Mouse (Mus musculus) heart, embryonic 13.5 days (tissue): Measurements from ENCODE around the gene Ccdc146. TPM values are rescaled to one million over a fixed set of nuclear protein-coding genes. Genes with fewer than 3 reads are reported as not detected.

ENCODE experiments used
- ATAC-seq: fragments of 200-750 bp; cut with Nextera tagmentation; 2 replicates; pipeline ENCODE4 v1.8.0; 2017; ENCODE audit warnings: moderate TSS enrichment; ENCODE audit not compliant: insufficient number of reproducible peaks, low FRiP score, low TSS enrichment; ENCODE audit errors: extremely low read depth
- H3K27ac ChIP-seq: fragments of 300-500 bp; sonication (generic); replicated peaks from 2 replicates; pipeline ENCODE4 v1.5.1; 2015; ENCODE audit warnings: moderate library complexity, mild to moderate bottlenecking, inconsistent platforms
- H3K27me3 ChIP-seq: fragments of 300-500 bp; sonication (generic); replicated peaks from 2 replicates; pipeline ENCODE4 v1.6.1; 2015; ENCODE audit warnings: mild to moderate bottlenecking, inconsistent platforms
- H3K36me3 ChIP-seq: fragments of 300-500 bp; sonication (generic); 2 replicates; pipeline ENCODE4 v1.6.1; 2015; ENCODE audit warnings: mild to moderate bottlenecking, inconsistent platforms
- H3K4me1 ChIP-seq: fragments of 300-500 bp; sonication (generic); 2 replicates; pipeline ENCODE4 v1.6.1; 2015; ENCODE audit warnings: inconsistent platforms
- H3K4me2 ChIP-seq: fragments of 300-500 bp; sonication (generic); 2 replicates; pipeline ENCODE4 v1.6.1; 2015; ENCODE audit warnings: inconsistent platforms, mild to moderate bottlenecking, moderate library complexity
- H3K4me3 ChIP-seq: fragments of 300-500 bp; sonication (generic); 2 replicates; pipeline ENCODE4 v1.5.1; 2015; ENCODE audit warnings: moderate library complexity, mild to moderate bottlenecking, inconsistent platforms
- H3K9ac ChIP-seq: fragments of 300-500 bp; sonication (generic); 2 replicates; pipeline ENCODE4 v1.6.1; 2015; ENCODE audit warnings: inconsistent platforms, mild to moderate bottlenecking, moderate library complexity
- H3K9me3 ChIP-seq: fragments of 300-500 bp; sonication (generic); 2 replicates; pipeline ENCODE4 v1.6.1; 2016; ENCODE audit warnings: inconsistent platforms
- WGBS: fragments of 180-500 bp; shearing (Covaris S2); methylation state at CpG from one replicate; pipeline ENCODE4 v1.1.7; 2015; ENCODE audit warnings: mixed read lengths; 5-methylcytosine and 5-hydroxymethylcytosine counted together
- polyA plus RNA-seq: library from polyadenylated mRNA; unstranded; fragments of >200 nt; fragmentation: Nextera tagmentation; extraction: Ambion mirVana; gene quantifications from 2 replicates; pipeline ENCODE4 v1.2.1, GENCODE M21; 2015

The Ccdc146 gene
- polyA plus RNA-seq, result 1.6 and 2.2 TPM in 2 replicates

GRCm38 (mm10) chr5:21424614-21425602, at the start of gene Ccdc146, which contains the start of gene Fam185a:
Gene Ccdc146 (minus strand): TSS chr5:21424677.
Gene Fam185a (plus strand): TSS chr5:21424958.
- H3K36me3 ChIP-seq, result no peaks in the 10 kb centered on the region
- no peaks in the 10 kb centered on the region for H3K9me3 ChIP-seq
- H3K4me1 ChIP-seq, result peaks cover 18% of the 10 kb centered on the region
- under 1% methylated on average over 68 of the region's 68 CpGs for WGBS
- peak; percentile 99 for ATAC-seq
- H3K27me3 ChIP-seq, result no peaks in the 10 kb centered on the region; the same call in 1 of the 2 replicates
- peak within 1 kb of the TSS; percentile 92 for H3K4me2 ChIP-seq
- peak within 1 kb of the TSS; percentile 64 for H3K27ac ChIP-seq
- peak within 1 kb of the TSS; percentile 93 for H3K4me3 ChIP-seq
- peak within 1 kb of the TSS; percentile 92 for H3K9ac ChIP-seq

- Histone ChIP-seq H3K27me3 (no peaks in the 10 kb centered on the region), H3K4me2 (no peak overlapping the region), H3K9ac (no peak overlapping the region), H3K27ac (no peak overlapping the region), H3K36me3 (0 out of 2 replicates have a peak, but pooled peaks cover 8% of the 10 kb centered on the region), H3K9me3 (no peaks in the 10 kb centered on the region), H3K4me3 (no peak overlapping the region), H3K4me1 (no peaks in the 10 kb centered on the region)
- ATAC-seq, result no peak
- WGBS, result 88% methylated on average over 12 of the region's 12 CpGs
Observed at GRCm38 (mm10) chr5:21468100-21468499, 43.6 kb upstream of the Ccdc146 start.

- Histone ChIP-seq H3K4me2 (no peak overlapping the region), H3K9me3 (no peaks in the 10 kb centered on the region), H3K27me3 (no peaks in the 10 kb centered on the region), H3K9ac (no peak overlapping the region), H3K4me3 (no peak overlapping the region), H3K4me1 (no peaks in the 10 kb centered on the region), H3K27ac (no peak overlapping the region), H3K36me3 (0 out of 2 replicates have a peak, but pooled peaks cover 8% of the 10 kb centered on the region)
- ATAC-seq, result no peak
- WGBS, result 75% methylated on average over 7 of the region's 7 CpGs
Observed at GRCm38 (mm10) chr5:21467387-21467786, 42.9 kb upstream of the Ccdc146 start.

- H3K4me2 ChIP-seq, result no peak overlapping the region
- no peaks in the 10 kb centered on the region for H3K9me3 ChIP-seq
- no peak overlapping the region for H3K4me3 ChIP-seq
- peaks cover 23% of the 10 kb centered on the region for H3K4me1 ChIP-seq
- H3K36me3 ChIP-seq, result peaks cover 6% of the 10 kb centered on the region; the same call in 1 of the 2 replicates
- H3K9ac ChIP-seq, result no peak overlapping the region
- ATAC-seq, result no peak
- no peaks in the 10 kb centered on the region for H3K27me3 ChIP-seq
- 47% methylated on average over 8 of the region's 8 CpGs for WGBS
- H3K27ac ChIP-seq, result peak overlapping the region; percentile 13
Observed at GRCm38 (mm10) chr5:21440833-21441530, 16.5 kb upstream of the Ccdc146 start.

DNA sequence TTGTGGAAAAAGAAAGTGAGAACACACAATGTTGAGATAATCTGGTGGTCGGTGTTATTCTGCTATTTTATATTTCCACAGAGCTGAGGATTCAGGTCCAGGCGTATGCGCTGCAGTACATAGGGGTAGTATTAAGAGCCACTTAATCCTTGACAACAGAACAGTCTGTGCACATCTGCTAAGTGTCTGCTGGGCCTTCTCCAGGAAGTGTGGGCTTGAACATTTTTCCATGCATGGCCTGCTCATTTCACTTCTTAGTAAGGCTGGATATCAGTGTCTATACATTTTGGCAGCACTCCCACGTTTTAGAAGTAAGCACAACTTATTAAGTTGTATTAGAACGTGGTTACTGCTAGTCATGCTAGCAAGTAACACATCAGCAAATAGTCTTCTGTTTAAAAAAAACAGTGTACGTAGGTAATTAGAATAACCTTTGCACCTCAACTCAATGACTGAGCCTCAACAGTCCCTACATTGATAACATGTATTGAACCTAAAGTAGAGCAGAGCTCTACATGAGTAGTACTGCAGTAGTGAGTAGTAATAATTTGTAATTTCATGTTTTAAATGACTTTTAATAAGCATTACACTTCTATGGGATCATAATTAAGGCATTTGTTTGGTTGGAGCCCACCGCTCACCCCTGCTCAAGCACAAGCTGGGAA, 15.1 kb upstream of the Ccdc146 start:
- Histone ChIP-seq H3K27ac (no peak overlapping the region), H3K4me3 (no peak overlapping the region), H3K9me3 (no peaks in the 10 kb centered on the region), H3K4me2 (no peak overlapping the region), H3K36me3 (peaks cover 10% of the 10 kb centered on the region), H3K27me3 (no peaks in the 10 kb centered on the region), H3K9ac (no peak overlapping the region), H3K4me1 (peaks cover 23% of the 10 kb centered on the region)
- WGBS, result 77% methylated on average over 7 of the region's 7 CpGs
- no peak for ATAC-seq

GRCm38 (mm10) chr5:21438428-21438827, 14.0 kb upstream of the Ccdc146 start:
- Histone ChIP-seq H3K4me2 (no peak overlapping the region), H3K4me1 (peaks cover 23% of the 10 kb centered on the region), H3K27ac (no peak overlapping the region), H3K27me3 (no peaks in the 10 kb centered on the region), H3K9me3 (no peaks in the 10 kb centered on the region), H3K4me3 (no peak overlapping the region), H3K36me3 (peaks cover 10% of the 10 kb centered on the region), H3K9ac (no peak overlapping the region)
- ATAC-seq, result no peak
- WGBS, result 89% methylated on average over 9 of the region's 9 CpGs

- no peak overlapping the region for H3K4me3 ChIP-seq
- H3K9ac ChIP-seq, result no peak overlapping the region
- ATAC-seq, result no peak
- peaks cover 6% of the 10 kb centered on the region; the same call in 1 of the 2 replicates for H3K36me3 ChIP-seq
- no peak overlapping the region for H3K4me2 ChIP-seq
- H3K9me3 ChIP-seq, result no peaks in the 10 kb centered on the region
- H3K27ac ChIP-seq, result no peak overlapping the region
- WGBS, result 64% methylated on average over 8 of the region's 8 CpGs
- H3K4me1 ChIP-seq, result peaks cover 17% of the 10 kb centered on the region
- H3K27me3 ChIP-seq, result no peaks in the 10 kb centered on the region
Observed at GRCm38 (mm10) chr5:21436471-21436975, 12.0 kb upstream of the Ccdc146 start.

- Histone ChIP-seq H3K27me3 (no peaks in the 10 kb centered on the region), H3K36me3 (peaks cover 4% of the 10 kb centered on the region; the same call in 1 of the 2 replicates), H3K4me2 (no peak overlapping the region), H3K4me3 (no peak overlapping the region), H3K4me1 (no peaks in the 10 kb centered on the region), H3K9me3 (no peaks in the 10 kb centered on the region), H3K27ac (no peak overlapping the region), H3K9ac (no peak overlapping the region)
- 69% methylated on average over 11 of the region's 11 CpGs for WGBS
- ATAC-seq, result no peak
Observed at GRCm38 (mm10) chr5:21434148-21434929, 9.9 kb upstream of the Ccdc146 start.

GRCm38 (mm10) chr5:21426666-21427065, 2.2 kb upstream of the Ccdc146 start:
- peak overlapping the region; percentile 92 for H3K4me2 ChIP-seq
- H3K4me3 ChIP-seq, result no peak overlapping the region; the same call in 1 of the 2 replicates
- no peak for ATAC-seq
- no peaks in the 10 kb centered on the region; the same call in 1 of the 2 replicates for H3K27me3 ChIP-seq
- H3K9ac ChIP-seq, result no peak overlapping the region
- H3K9me3 ChIP-seq, result no peaks in the 10 kb centered on the region
- H3K36me3 ChIP-seq, result no peaks in the 10 kb centered on the region
- whole genome bisulfite sequencing, result 92% methylated on average over 6 of the region's 6 CpGs
- H3K4me1 ChIP-seq, result peaks cover 18% of the 10 kb centered on the region
- no peak overlapping the region for H3K27ac ChIP-seq

DNA sequence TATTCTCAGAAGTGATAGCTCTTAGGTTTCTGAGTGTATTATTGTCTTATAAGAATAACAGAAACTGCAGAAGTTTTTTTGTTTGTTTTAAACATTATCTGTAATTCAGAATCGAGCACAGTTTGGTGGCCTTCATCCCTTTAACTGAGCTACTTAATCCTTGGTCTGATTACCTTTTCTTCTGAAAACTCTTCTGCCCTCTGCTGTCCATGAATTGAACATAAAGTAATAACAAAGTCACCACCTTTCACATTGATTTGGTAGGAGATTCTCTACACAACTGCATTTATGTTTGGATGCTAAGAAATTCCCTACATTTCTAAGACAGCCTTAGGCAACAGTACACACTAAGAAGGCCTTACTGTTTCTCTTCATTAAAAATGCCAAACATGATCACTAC, 3.9 kb downstream of the Ccdc146 start:
- Histone ChIP-seq H3K4me3 (no peak overlapping the region), H3K9ac (no peak overlapping the region), H3K27ac (no peak overlapping the region), H3K4me1 (peaks cover 3% of the 10 kb centered on the region), H3K9me3 (no peaks in the 10 kb centered on the region), H3K4me2 (no peak overlapping the region), H3K27me3 (no peaks in the 10 kb centered on the region; the same call in 1 of the 2 replicates), H3K36me3 (no peaks in the 10 kb centered on the region)
- 23% methylated on average over 1 of the region's 1 CpGs for WGBS
- no peak for ATAC-seq
